Mouse (Mus musculus): ENCODE data around the gene Peli2. TPM values are rescaled to one million over a fixed set of nuclear protein-coding genes. Genes with fewer than 3 reads are reported as not detected.

Gene Peli2
- polyA plus RNA-seq, 1 experiment from 2014 or later = 15.8 TPM

DNA sequence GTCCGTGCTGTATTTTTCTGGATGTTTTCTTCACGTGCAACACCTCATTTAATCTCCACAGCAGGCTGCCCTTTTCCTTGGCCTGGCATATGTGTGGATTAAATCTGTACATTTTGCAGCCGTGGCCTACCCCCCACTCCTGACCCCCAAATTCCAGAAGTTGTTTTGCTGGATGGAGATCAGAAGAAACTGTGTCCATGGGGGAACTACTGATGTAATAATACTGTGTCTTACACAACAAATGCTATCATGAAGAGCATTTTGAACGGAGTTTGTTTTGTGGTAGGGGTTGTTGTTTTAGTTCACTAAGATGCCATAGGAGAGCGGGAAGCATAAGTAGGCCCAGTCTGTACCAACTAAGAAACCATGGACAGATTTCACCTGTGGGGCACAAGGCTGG, 88.8 kb downstream of the Peli2 start:
- H3K4me2 ChIP-seq (ENCODE audit: low read depth, low read length) = no peak overlapping the region
- 60% methylated on average over 5 of the region's 5 CpGs for WGBS
- H3K36me3 ChIP-seq (ENCODE audit: control insufficient read depth, insufficient read depth, low read length) = no peaks in the 10 kb centered on the region
- H3K9me3 ChIP-seq (ENCODE audit: control insufficient read depth, low read length) = no peaks in the 10 kb centered on the region
- H3K9ac ChIP-seq (ENCODE audit: low read length) = no peak overlapping the region
- peak overlapping the region; percentile 62 for H3K27ac ChIP-seq (ENCODE audit: low read length)
- ATAC-seq (ENCODE audit: low read depth) = peak; percentile 44
- H3K27me3 ChIP-seq (ENCODE audit: control insufficient read depth, insufficient read depth, low read depth, low read length) = no peaks in the 10 kb centered on the region
- H3K4me1 ChIP-seq (replicated peaks; ENCODE audit: control insufficient read depth, insufficient read depth, low read length) = peaks cover 41% of the 10 kb centered on the region
- no peak overlapping the region for H3K4me3 ChIP-seq (ENCODE audit: low read length)

DNA sequence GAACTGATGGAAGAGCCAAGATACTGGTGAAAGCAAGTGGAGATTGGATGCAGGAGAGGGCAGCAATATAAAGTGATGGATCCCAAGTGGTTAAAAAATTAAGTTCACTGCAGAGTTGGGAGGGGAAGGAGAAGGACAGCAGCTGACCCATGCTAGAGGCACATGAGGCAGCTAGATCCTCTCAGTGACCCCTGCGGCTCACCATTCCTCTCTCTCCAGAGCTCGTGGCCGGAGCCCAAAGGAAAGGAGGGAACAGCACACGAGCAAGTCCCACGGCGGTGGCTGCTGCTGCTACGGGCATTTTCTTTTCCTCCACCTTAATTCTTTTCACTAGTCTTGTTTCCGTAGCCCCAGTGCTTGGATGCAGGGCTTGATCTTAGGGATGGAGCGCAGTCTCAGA, 89.5 kb downstream of the Peli2 start:
- Histone ChIP-seq H3K4me3 (ENCODE audit: low read length) (no peak overlapping the region), H3K4me2 (ENCODE audit: low read depth, low read length) (no peak overlapping the region), H3K36me3 (ENCODE audit: control insufficient read depth, insufficient read depth, low read length) (no peaks in the 10 kb centered on the region), H3K9ac (ENCODE audit: low read length) (no peak overlapping the region), H3K9me3 (ENCODE audit: control insufficient read depth, low read length) (no peaks in the 10 kb centered on the region), H3K4me1 (replicated peaks; ENCODE audit: control insufficient read depth, insufficient read depth, low read length) (peaks cover 36% of the 10 kb centered on the region), H3K27me3 (ENCODE audit: control insufficient read depth, insufficient read depth, low read depth, low read length) (no peaks in the 10 kb centered on the region), H3K27ac (ENCODE audit: low read length) (peak overlapping the region; percentile 62)
- 0 out of 2 replicates have a peak, but pooled peaks have one; percentile 24 for ATAC-seq (ENCODE audit: low read depth)
- WGBS = 68% methylated on average over 7 of the region's 9 CpGs

DNA sequence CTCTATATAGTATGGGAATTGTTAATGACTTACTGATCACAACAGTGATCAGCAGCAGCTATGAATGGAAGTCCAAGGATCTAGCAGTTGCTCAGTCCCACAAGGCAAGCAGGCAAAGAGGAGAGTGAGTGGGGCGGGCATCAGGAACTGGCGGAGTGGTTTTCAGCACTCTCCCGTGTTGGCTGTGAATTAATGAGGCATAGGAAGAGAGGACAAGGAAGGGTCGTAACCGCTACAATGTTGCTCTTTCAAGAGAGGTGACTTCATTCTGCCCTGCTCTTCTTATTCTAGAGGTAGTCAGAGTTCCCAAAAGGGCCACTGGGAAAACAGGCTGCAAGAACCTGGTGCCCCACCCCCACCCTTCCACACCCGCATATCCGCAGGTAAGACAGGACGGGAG, 90.9 kb downstream of the Peli2 start:
- Histone ChIP-seq H3K9ac (ENCODE audit: low read length) (no peak overlapping the region), H3K9me3 (ENCODE audit: control insufficient read depth, low read length) (no peaks in the 10 kb centered on the region), H3K4me3 (ENCODE audit: low read length) (no peak overlapping the region), H3K27ac (ENCODE audit: low read length) (no peak overlapping the region), H3K27me3 (ENCODE audit: control insufficient read depth, insufficient read depth, low read depth, low read length) (no peaks in the 10 kb centered on the region), H3K36me3 (ENCODE audit: control insufficient read depth, insufficient read depth, low read length) (no peaks in the 10 kb centered on the region), H3K4me1 (replicated peaks; ENCODE audit: control insufficient read depth, insufficient read depth, low read length) (peaks cover 30% of the 10 kb centered on the region), H3K4me2 (ENCODE audit: low read depth, low read length) (no peak overlapping the region)
- no peak for ATAC-seq (ENCODE audit: low read depth)
- 81% methylated on average over 8 of the region's 8 CpGs for WGBS

DNA sequence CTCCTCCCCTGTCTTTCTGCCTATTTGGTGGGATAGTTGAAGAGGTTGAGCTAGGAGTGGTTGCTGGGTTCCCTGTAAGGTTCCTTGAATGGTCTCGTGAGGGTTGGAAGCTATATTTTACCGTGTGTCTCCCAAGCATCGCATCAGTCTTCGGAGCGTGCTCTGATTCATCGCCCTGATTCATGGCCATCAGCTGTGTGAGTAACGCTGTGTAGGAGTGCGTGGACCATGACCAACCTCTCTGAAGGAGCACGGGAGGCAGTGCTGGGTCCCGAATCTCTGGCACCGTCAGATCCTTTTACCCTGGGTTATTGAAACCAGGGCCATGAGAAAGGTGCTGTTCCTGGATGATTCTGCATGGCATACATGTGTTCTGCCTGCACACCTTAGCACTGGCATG, 92.2 kb downstream of the Peli2 start:
- Histone ChIP-seq H3K9me3 (ENCODE audit: control insufficient read depth, low read length) (no peaks in the 10 kb centered on the region), H3K4me3 (ENCODE audit: low read length) (no peak overlapping the region), H3K27me3 (ENCODE audit: control insufficient read depth, insufficient read depth, low read depth, low read length) (no peaks in the 10 kb centered on the region), H3K36me3 (ENCODE audit: control insufficient read depth, insufficient read depth, low read length) (no peaks in the 10 kb centered on the region), H3K9ac (ENCODE audit: low read length) (no peak overlapping the region), H3K27ac (ENCODE audit: low read length) (no peak overlapping the region), H3K4me1 (replicated peaks; ENCODE audit: control insufficient read depth, insufficient read depth, low read length) (peaks cover 21% of the 10 kb centered on the region), H3K4me2 (ENCODE audit: low read depth, low read length) (no peak overlapping the region)
- no peak for ATAC-seq (ENCODE audit: low read depth)
- 94% methylated on average over 11 of the region's 11 CpGs for WGBS

DNA sequence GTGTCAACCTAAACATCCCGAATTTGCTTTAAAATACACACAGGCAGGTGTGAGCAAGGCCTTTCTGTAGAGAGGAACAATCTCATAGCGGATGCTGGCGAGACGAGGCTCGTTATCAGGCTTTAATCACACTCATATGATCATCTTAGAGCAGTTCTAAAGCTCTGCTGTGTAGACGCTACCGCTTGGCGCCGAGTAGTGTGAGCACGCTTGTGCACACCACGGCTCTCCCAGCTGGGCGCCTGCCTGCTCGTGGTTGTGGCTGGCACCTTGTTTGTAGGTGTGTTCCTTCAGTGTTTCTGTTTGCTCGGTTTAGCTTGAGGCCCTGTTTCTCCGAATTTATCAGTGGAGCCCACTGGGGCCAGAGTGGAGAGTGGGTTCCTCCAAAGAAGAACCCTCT, 93.0 kb downstream of the Peli2 start:
- Histone ChIP-seq H3K4me1 (replicated peaks; ENCODE audit: control insufficient read depth, insufficient read depth, low read length) (peaks cover 14% of the 10 kb centered on the region), H3K27me3 (ENCODE audit: control insufficient read depth, insufficient read depth, low read depth, low read length) (no peaks in the 10 kb centered on the region), H3K9ac (ENCODE audit: low read length) (no peak overlapping the region), H3K4me2 (ENCODE audit: low read depth, low read length) (no peak overlapping the region), H3K27ac (ENCODE audit: low read length) (no peak overlapping the region), H3K4me3 (ENCODE audit: low read length) (no peak overlapping the region), H3K36me3 (ENCODE audit: control insufficient read depth, insufficient read depth, low read length) (no peaks in the 10 kb centered on the region), H3K9me3 (ENCODE audit: control insufficient read depth, low read length) (no peaks in the 10 kb centered on the region)
- 90% methylated on average over 15 of the region's 15 CpGs for WGBS
- ATAC-seq (ENCODE audit: low read depth) = no peak

DNA sequence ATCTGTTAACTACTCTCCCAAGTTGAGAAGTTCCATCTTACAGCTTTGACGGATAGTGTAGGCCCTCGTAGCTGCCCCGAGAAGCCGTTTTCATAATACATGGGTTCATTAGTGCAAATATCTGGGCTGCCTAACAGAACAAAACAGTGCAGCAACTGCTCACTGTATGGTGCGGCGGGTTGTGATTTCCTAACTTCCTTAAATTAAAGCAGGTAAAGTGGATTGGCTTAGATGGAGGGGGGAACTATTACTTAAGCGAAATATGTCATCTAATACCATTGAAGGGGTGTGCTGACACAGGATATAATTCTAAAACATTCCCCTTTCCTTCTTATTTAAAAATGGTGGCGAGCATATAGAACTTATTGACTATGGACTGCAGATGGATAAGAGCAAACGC, 101.4 kb downstream of the Peli2 start:
- no peak overlapping the region for H3K9ac ChIP-seq (ENCODE audit: low read length)
- H3K4me3 ChIP-seq (ENCODE audit: low read length) = no peak overlapping the region
- no peaks in the 10 kb centered on the region for H3K27me3 ChIP-seq (ENCODE audit: control insufficient read depth, insufficient read depth, low read depth, low read length)
- no peaks in the 10 kb centered on the region for H3K36me3 ChIP-seq (ENCODE audit: control insufficient read depth, insufficient read depth, low read length)
- 71% methylated on average over 9 of the region's 9 CpGs for WGBS
- no peak overlapping the region for H3K27ac ChIP-seq (ENCODE audit: low read length)
- H3K4me1 ChIP-seq (replicated peaks; ENCODE audit: control insufficient read depth, insufficient read depth, low read length) = peaks cover 24% of the 10 kb centered on the region
- no peak overlapping the region for H3K4me2 ChIP-seq (ENCODE audit: low read depth, low read length)
- no peak for ATAC-seq (ENCODE audit: low read depth)
- no peaks in the 10 kb centered on the region for H3K9me3 ChIP-seq (ENCODE audit: control insufficient read depth, low read length)

DNA sequence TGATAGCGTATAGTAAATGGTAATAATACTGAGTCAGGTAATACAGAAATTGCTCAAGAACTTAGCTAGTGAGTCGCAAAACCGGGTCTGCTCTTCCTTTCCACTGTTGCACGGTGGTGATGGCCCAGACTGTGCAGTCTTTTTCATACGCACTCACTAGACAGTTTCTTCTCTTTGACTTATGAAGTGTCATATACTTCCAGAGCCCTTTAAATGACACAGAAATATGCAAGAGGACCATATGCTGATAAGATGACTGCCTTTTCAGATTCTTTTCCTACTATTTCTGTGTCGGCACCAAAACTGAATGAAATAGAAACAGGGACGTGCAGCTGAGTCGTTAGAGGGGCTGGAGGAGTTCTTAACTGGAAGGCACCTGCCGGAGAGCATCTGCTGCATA, 102.1 kb downstream of the Peli2 start:
- H3K36me3 ChIP-seq (ENCODE audit: control insufficient read depth, insufficient read depth, low read length) = no peaks in the 10 kb centered on the region
- H3K9ac ChIP-seq (ENCODE audit: low read length) = no peak overlapping the region
- peak; percentile 57; the same call in 1 of the 2 replicates for ATAC-seq (ENCODE audit: low read depth)
- H3K4me3 ChIP-seq (ENCODE audit: low read length) = no peak overlapping the region
- H3K4me2 ChIP-seq (ENCODE audit: low read depth, low read length) = no peak overlapping the region
- no peaks in the 10 kb centered on the region for H3K27me3 ChIP-seq (ENCODE audit: control insufficient read depth, insufficient read depth, low read depth, low read length)
- H3K9me3 ChIP-seq (ENCODE audit: control insufficient read depth, low read length) = no peaks in the 10 kb centered on the region
- WGBS = 50% methylated on average over 9 of the region's 9 CpGs
- peaks cover 24% of the 10 kb centered on the region for H3K4me1 ChIP-seq (replicated peaks; ENCODE audit: control insufficient read depth, insufficient read depth, low read length)
- no peak overlapping the region for H3K27ac ChIP-seq (ENCODE audit: low read length)

DNA sequence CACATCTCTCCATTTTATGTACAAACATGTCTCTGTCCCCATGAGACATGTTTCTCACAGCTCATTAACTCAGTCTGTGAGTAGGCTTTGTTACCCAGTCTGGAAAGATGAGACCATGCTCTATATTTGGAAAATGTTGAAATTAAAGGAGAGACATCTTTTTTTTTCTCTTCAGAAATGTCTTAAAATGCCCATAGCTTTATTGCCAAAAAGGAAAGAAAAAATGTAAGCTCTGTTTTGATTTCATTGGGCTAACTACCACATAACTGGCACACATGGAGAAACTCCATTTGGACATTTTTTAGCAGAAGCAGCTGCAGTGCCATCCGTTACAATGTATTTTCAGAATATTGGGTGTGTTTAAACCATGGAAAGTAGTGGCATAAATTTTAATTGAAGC, 103.6 kb downstream of the Peli2 start:
- Histone ChIP-seq H3K4me2 (ENCODE audit: low read depth, low read length) (no peak overlapping the region), H3K4me1 (replicated peaks; ENCODE audit: control insufficient read depth, insufficient read depth, low read length) (peaks cover 24% of the 10 kb centered on the region), H3K9ac (ENCODE audit: low read length) (no peak overlapping the region), H3K27ac (ENCODE audit: low read length) (peak overlapping the region; percentile 15; the same call in 1 of the 2 replicates), H3K36me3 (ENCODE audit: control insufficient read depth, insufficient read depth, low read length) (no peaks in the 10 kb centered on the region), H3K27me3 (ENCODE audit: control insufficient read depth, insufficient read depth, low read depth, low read length) (no peaks in the 10 kb centered on the region), H3K4me3 (ENCODE audit: low read length) (no peak overlapping the region), H3K9me3 (ENCODE audit: control insufficient read depth, low read length) (no peaks in the 10 kb centered on the region)
- WGBS = 74% methylated on average over 1 of the region's 1 CpGs
- peak; percentile 46; the same call in 1 of the 2 replicates for ATAC-seq (ENCODE audit: low read depth)

DNA sequence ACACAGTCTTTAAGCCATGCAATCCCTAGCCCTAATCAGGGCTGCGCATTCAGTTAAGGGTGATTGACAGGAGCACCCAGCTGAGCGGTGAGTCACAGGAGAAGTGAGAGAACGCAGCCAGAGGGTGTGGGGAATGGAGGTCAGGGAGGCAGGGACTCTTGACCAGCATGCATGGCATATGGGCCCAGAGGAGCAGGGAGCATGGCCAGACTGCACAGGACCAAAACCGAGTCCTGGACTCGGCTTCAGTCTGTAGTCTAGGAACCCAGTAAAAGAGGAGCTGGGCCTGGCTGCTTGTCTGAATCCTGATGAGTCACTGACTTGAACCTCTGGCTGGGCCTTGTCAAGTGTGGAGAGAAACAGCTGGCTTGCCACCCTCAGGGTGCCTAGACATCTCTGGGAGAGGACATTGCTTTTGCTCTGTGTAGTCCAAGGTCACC, 104.3 kb downstream of the Peli2 start:
- Histone ChIP-seq H3K9ac (ENCODE audit: low read length) (no peak overlapping the region), H3K4me1 (replicated peaks; ENCODE audit: control insufficient read depth, insufficient read depth, low read length) (peaks cover 24% of the 10 kb centered on the region), H3K27me3 (ENCODE audit: control insufficient read depth, insufficient read depth, low read depth, low read length) (no peaks in the 10 kb centered on the region), H3K9me3 (ENCODE audit: control insufficient read depth, low read length) (no peaks in the 10 kb centered on the region), H3K36me3 (ENCODE audit: control insufficient read depth, insufficient read depth, low read length) (no peaks in the 10 kb centered on the region), H3K4me3 (ENCODE audit: low read length) (no peak overlapping the region), H3K4me2 (ENCODE audit: low read depth, low read length) (no peak overlapping the region), H3K27ac (ENCODE audit: low read length) (no peak overlapping the region)
- ATAC-seq (ENCODE audit: low read depth) = no peak; the same call in 1 of the 2 replicates
- whole genome bisulfite sequencing = 57% methylated on average over 5 of the region's 5 CpGs
